Mouse (Mus musculus): ENCODE results near the gene Itpr3.

DNA sequence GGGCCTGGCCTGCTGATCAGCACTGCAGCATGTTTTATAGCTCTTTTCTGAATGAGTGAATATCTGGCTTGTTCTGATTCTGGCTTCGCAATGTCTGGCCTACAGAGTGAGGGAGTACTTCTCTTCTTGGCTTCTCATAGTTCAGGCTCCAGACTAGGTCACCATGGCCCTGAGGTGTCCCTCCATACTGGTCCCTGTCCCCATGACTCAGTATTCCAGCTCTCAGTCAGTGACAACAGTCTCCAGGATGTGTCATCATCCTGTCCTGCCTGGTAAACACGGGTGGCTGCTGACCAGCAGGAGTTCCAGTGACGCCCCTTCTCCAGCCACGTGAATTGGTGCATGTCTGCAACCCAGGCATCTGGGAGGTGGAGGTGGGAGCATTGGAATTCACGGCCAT is 114.0 kb downstream of the Itpr3 start:
- no peak for TF ChIP-seq POLR2A (IDR thresholded peaks at IDR 0.05; ENCODE audit: extremely low read depth, insufficient read depth, low read length)
- TF ChIP-seq CTCF (IDR thresholded peaks at IDR 0.05; ENCODE audit: low read depth, low read length): no peak
